Mouse (Mus musculus) kidney, postnatal 25 days (tissue): ENCODE results near the gene Bcl7a.

Source experiments
- DNase-seq, 2 experiments: peaks; one replicate each; pipeline ENCODE4 v3.0.0; 2021; ENCODE audit warnings: mixed read lengths in 2 of 2

Gene Bcl7a

DNA sequence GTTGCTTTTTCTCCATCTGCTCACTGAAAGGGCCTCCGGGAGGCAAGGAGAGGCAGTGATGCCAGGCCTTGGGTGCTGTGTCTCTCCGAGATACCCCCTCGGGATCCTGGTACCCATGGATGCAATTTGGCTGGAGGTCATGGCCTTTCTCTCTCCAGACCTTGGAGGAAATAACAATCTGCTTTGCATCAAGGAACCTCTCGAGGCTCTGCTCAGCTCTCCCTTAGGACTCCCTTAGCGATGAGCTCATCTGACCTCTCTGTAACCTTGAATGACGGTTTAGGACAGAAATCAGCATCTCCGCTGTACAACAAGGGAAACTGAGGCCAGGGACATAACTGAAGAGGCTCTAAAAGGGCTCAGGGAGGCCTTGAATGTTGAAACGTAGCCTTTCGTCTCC is 35.1 kb downstream of the Bcl7a start:
- no peak for DNase-seq

DNA sequence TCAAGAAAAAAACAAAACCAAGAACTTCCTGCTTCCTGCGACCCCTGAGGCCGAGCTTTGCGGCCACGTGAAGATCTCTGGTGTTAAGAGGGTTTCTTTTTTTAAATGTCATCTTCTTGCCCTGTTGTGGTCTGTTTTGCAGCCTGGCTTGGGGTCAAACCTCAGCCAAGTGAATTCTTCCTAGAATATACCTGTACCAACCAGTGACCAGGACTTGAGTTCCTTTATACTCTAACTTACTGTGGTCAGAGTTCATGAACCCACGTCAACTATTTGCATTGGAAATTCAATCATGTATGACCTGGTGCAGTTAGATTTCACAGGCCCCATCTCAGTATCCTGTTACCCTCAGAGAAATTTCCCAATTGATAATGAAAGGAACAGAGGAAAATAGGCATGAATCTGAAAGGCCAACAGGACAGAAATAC is 35.9 kb downstream of the Bcl7a start:
- DNase-seq: no peak

DNA sequence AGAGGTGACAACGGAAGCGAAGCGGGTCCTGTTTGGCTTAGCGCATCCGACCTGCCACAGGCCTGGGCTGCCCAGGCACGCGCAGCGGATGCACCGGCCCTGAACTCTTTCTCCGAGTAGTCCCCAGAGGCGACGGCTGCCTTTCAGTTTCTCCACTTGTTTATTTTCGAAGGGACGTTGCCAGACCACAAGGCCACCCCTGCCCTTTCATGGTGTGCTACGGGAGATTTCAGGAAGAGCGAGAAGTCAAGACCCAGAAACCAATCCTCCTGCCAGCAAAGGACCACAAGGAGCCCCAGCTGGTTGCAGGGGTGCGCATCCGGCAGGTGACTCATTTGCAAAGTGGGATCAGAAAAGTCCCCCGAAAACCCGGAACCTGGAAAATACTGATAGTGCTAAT is 38.3 kb downstream of the Bcl7a start:
- peak; percentile 60 to 79 for DNase-seq

DNA sequence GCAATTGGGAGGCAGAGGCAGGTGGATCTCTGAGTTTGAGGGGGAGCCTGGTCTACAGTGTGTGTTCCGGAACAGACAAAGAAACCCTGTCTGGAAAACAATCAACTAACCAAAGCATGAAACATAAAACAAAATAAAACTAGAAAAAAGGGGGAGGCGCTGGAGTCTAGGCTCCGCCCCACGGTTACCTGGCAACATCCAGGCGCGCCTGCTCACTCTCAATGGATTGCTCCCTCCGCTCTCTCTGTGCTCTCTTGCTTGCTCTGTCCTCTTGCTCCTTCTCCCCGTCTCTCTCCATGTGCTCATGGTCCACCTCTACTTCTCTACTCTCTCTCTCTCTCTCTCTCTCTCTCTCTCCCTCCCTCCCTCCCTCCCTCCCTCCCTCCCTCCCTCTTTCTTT is 39.1 kb downstream of the Bcl7a start:
- DNase-seq: no peak

DNA sequence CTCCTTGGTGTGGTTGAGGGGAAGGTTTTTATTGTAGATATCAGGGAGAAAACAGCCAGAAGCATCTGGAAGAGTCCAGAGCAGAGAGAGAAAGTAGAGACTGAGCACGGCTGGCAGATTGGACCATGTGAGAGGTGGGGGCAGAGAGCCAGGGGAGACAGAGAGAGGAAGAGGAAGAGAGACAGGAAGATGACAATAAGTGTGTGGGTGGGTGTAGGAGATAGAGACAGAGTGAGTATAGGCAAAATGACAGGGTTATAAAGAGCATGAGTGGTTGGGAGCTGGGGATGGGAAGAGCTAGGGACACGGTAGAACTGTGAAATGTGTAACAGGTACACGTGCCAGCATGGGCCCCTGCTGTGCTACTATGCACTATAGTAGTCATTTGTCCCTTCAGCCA is 44.8 kb downstream of the Bcl7a start:
- no peak for DNase-seq

DNA sequence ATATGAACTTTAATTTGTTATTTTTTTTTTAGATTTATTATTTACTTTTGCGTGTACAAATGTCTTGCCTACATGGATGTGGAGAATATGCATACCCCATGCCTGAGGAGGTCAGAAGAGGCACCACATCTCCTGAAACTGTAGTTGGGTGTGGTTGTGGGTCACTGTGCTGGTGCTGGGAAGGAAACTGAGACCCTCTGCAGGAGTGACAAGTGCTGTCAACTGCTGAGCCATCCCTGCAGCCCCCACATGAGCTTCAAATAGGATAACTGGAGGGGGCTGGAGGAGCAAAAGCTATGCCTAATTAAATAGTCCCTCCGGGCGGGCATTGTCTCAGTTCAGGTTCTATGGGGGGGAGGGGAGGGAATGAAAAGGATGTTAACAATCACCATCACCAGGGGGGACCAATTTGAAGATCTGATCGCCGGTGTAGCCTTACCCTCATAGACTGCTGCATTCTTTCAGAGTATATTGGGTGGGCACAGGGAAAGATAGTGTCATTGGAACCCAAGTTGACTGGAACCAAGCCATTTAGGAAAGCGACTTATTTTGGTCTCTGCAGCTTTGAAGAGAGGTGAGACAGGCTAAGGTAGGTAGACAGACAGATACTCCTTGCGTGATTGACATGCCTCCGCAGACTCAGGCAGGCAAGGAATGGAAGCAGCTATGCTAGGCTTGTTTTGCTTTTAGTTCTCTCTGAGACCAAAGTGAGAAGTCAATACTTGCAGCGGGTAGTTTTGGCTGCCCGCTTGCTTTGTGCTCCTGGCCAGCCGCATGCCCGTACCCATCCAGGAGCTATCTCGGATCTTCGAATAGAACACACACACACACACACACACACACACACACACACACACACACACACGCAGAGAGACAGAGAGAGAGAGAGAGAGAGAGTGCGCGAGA is 47.2 kb downstream of the Bcl7a start:
- DNase-seq: no peak

DNA sequence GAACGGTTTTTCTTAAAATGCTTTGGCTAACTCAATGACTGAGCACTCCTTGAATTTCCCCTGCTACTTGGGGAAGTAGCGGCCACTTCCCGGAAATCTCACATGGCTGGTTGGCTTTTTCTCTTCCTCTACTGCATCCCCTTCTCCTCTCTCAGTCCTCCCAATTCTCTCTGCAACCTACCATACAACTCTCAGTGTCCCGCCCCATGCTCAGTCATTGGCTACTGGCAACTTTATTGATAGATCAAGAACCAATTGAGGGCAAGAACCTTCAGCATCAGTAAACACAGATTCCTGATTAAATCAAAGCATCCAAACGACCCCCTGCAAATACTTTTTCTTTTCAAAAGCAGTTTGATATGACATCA is 47.8 kb downstream of the Bcl7a start:
- DNase-seq: no peak

DNA sequence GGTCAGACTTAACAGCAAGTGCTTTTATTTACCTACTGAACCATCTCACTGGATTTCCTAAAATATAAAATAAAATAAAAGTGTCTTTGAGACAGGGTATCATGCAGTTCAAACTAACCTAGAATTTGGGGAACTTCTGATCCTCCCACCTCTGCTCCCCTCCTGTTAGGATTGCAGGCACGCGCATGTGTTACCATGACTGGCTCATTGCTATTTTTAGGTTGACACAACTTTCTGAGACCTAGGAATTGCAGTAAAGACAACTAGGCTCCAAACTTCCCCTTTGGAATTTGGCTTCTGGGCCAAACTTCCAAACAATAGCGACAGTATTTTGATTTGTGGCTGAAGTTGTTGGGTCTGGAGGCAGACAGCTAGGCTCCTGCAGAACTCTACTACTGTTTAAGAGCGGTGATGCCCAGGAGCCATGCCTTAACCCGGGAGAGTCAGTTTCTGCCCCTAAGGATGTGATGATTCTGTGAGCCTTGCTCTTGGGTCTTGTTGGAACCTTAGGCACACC is 50.2 kb downstream of the Bcl7a start:
- no peak for DNase-seq

DNA sequence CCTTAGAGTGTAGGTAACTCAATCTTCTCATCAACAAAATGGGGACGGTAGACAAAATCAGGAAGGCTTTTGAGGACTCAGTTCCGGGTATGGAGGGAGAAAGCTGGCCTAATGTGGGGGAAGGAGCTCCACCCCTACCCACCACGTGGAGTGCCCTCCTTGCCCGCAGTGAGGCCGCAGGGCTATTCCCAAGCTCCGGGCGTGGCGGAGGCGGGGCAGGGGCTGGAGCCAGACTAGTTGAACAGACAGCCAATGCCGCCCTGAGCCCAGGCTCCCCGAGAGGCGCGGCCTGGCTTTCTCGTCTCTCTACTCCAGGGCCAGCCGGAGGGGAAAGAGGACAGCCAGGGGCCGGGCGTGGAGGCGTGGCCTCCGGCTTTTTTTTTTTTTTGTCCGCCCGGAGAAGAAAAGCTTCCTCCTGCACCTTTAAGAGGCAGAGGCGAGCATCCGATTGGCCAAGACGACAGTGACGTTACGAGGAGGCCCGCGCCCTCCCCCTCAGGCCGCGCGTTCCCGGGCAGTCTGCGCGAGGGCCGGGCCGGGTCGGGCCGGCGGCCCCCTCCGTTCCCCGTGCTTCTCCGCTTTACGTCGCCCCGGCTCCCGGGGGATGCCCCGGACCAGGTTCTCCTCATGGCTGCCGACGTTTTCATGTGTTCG is 50.8 kb downstream of the Bcl7a start, which contains the start of gene Mlxip:
Mlxip (plus strand) TSS at position 496 of the 654 bp plus-strand sequence.
- peak; percentile 95 to 99 for DNase-seq

DNA sequence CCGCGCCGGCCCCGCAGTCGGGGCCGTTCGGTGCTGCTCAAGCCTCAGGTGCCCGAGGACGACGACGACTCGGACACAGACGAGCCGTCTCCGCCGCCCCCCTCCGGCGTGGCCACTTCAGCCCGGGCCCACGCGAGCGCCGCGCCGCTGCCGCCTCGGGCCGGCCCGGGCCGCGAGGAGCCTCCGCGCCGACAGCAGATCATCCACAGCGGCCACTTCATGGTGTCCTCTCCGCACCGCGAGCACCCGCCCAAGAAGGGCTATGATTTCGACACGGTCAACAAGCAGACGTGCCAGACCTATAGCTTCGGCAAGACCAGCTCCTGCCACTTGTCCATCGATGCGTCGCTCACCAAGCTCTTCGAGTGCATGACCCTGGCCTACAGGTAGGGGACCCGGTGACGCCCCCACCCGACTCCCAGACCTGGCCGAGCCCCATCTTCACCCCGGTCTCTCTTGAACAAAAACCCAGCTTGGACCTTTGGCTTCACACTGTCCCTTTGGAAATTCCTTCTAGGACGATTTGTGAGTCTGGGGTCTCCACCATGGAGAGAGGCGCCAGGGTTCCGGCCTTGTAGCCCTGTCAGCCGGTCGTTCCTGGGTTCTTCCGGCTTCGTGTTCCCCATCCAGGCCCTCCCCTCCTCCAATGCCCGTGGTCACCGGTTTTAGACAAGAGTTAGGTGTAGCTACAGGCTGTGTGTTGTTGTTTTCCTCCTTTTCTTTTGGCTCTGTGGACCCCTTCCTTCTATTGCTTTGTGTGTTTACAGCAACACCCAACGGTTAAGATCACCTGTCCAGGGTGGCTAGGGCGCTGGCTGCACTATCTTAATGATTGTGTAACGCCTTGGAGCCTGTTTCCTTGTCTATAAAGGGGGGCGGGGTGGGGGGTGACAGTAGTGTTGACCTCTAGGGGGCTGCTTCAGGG is 51.6 kb downstream of the Bcl7a start:
- DNase-seq: peak in 1 of 2 experiments; percentile 53

DNA sequence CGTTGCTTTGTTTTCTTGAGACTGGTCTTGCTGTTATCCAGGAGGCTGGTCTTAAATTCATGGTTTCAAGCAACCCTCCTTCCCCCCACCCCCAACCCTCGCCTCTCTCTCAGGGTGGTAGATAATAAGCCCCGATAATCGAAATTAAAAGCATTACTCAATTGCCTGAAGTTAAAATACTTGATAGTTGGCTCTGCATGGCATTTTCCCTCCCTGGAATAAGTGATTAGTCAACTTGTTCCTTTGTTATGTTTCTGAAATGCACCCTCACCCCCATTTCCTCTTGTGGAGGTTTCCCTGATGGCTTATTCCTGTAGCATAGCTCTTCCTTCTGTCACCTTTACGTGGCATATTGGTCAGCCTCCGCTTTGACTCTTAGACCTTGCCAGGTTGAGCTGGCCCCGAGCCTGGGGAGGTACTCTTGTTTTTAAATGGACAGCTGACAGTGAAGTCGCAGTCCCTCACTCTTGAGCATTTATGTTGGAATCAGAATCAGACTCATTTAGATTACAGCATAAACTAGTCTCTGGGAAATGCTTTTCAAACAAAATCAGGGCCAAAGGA is 53.3 kb downstream of the Bcl7a start:
- DNase-seq: no peak

DNA sequence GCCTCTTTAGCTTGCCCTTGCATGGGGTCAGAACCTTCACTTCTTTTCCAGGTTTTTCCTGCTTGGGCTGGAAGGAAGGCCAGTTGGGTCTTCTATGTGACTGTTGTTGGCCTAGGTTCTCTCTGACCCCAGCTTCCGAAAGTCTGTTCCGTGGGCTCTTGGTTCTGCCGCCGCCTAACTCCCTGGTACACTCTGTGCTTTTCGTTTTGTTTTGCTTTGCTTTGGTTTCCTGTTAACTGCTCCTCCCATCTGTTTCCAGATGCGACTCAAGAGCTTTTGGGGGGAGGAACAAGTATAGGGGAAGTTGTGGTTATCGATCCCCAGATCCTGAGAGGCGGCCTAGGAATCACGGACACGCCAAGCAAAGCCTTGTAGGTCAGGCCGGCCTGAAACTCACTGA is 54.2 kb downstream of the Bcl7a start:
- DNase-seq: peak in 1 of 2 experiments; percentile 75

DNA sequence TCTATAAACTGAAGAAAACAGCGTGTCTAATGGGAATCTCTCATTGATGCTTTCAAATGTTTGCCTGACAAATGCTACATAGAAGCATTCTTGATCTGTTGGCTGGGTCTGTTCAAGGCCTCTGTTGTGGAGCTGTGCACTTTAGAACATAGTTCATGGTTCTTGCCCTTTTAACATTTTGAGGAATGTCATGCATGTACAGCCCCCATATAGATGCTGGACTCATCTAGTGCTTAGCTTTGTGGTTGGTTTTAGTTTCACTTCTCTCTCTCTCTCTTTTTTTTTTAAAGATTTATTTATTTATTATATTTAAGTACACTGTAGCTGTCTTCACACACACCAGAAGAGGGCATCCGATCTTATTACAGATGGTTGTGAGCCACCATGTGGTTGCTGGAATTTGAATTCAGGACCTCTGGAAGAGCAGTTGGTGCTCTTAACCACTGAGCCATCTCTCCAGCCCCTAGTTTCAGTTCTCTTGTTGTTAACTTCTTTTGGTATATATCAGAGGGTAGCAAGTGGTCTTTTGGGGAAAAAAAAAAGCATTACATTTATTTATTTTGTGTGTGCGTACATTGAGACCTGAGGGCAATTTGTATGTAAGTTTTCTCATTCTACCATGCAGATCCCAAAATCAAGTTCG is 55.3 kb downstream of the Bcl7a start:
- no peak for DNase-seq

DNA sequence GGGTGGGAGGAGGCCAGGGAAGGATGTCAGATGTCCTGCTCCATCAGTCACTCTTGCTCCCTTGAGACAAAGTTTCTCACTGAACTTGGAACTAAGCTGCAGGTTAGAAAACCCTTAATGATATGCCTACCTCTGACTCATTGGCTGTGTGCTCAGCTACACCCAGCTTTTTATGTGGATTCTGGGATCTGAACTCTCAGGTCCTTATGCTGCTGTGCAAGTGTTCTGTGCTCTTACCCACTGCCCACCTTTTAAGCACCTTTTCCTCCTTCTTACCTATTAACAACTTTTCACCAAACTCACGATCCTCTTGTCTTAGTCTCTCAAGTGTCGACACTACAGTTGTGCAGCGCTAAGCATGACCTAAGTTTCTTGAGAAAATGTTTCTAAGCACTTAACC is 60.8 kb downstream of the Bcl7a start:
- DNase-seq: no peak

DNA sequence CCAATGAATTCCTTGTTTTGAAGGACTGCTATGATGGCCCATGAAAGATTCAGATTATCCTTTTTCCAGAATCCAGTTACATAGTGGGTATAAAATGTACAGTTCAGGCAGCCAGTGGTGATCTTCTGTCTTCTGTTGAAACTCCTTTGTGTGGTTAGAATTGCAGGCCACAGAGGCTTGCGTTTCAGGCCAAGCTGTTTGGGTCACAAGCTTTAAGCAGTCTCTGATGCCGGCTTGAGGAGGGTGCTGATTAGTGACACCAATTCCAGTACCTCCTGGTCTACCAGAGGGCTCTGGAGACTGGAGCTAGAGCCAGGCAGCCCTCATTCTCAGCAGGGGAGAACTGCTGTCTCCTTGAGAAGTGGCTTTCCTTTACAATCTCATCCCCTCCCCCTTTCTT is 63.3 kb downstream of the Bcl7a start:
- no peak for DNase-seq

DNA sequence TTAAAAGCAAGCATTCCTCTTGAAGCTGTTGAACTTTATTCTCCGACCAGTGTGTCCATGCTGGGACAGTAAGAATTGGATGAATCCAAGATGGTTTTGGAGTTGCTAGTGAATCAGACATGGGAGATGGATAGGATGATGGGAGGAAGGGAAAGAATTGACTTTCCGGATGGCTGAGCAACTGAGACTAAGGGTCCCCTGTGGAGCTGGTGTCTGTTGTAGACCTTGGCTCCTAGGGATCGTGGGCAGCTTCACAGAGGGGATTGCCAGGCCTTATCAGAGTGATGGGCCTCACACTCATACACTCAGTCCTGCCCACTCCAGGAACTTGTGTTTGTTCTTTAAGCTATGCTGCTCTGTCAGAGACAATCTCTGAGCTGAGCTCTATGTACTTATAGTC is 64.5 kb downstream of the Bcl7a start:
- DNase-seq: no peak

DNA sequence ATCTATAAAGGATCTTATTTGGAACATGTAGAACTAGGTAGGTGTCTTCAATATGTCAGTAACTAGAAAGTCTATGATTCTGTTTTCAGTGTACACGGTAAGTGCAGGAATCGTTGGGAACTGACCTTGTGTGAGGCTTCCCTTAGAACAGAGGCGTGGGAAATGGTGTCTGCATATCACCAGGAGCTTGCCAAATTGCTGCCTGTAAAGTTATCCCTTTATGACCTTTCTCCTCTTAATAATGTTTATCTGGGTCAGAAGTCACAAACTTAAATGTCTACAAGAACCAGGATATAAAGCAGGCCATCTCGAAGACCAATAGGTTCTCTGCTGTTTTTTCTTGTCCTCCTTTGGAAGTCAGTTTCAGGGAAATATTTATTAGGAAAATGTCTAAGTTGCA is 68.6 kb downstream of the Bcl7a start:
- no peak for DNase-seq

DNA sequence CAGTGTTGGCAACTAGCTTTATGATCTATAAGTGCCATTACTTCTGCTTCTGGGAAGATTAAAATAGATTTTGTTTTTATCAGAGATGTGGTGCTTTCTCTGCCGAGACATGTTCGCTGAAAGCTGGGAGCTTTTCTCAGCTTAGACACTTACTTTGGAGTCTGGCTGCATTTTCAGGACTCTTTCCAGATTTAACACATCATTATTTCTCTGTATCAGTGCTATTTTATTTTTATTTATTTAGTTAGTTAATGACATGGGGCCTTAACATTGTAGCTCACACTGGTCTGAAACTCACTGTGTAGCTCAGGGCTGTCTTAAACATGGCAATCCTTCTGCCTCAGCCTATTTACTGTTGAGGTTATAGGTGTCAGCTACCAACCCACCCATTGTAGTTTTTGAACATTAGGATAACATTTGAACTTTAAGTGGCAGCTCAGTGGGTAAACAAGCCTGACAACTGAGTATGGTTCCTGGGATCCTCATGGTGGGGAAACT is 70.3 kb downstream of the Bcl7a start:
- DNase-seq: no peak

DNA sequence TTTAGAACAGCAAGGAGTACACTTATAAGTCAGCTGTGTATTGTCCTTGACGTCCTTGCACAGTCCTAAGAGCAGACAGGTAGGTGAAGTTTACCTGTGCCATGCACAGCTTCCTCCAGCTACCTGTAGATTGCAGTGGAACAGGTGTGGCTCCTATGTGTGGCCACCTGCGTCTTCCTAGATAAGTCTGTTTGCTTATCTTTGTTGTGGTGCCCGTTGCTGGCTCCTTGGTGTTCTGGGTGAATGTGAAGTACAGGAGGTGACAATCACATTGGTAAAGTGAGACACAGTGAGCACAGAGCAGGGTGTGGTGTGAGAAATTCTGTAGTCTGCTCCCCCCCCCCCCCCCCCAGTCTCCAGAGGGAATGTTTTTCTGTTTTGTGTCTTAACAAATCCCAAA is 72.5 kb downstream of the Bcl7a start:
- DNase-seq: no peak

DNA sequence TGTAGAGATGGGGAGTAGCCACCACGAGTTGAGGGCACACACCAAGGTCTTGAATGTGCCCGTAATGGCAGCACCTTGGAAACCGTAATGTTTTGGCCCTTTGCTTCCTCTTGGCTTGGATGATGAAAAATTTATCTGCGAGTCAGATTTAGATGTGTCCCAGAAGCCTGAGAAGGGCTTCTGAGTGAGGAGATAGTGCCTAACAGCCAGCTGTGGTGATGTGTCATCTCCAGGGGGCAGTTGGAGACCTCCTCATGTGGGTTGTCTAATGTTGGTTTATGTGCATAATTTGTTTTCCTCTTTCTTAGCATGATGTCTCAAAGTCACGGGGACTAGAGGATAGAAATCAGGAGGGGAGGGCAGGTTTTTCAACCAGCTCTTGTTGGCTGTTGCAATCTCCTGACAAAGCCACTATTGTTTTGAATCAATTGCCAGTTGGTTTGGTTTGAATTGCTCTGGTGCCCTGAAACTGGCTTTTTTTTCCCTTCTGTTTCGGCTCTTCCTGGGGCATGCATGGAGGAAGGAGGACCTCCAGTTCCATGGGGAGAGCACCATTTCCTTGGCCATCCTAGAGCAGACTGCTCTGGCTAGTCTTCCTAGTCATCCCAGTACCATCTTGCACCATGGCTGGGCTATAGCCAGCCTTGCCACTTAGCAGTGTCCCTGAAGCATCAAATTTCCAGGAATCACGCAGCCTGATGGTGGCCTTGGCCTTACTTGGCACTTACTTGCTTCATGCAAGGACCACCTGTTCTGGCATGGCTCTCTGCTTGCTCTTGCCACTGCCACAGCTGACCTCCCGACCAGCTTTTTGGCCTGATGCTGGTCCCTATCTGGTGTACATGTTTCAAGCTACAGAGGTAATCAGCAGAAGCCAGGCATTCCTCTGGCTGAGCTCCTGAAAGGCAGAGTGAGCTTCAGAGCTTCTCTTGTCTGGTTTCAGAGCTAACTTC is 73.2 kb downstream of the Bcl7a start:
- no peak for DNase-seq

DNA sequence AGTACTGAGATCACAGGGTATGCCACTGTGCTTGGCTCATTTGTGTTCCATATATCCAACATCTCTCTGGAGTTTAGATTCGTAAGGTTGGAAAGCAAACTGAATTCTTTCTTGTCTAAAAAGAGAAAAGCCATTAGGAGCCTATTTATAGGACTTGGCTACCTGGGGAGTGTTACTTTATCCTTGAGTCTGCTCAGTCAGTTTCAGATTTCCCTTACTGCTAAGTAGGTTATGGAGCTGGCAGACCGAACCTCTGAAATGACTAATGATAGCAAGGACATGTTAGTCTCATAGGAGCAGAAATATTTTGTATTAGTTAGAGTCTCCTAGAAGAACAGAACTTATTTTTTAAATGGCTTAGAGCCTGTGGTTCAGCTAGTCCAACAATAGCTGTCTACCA is 80.3 kb downstream of the Bcl7a start:
- no peak for DNase-seq
